Mouse (Mus musculus) CH12.LX (cell line): Measurements from ENCODE around the gene Tvp23a. TPM values are rescaled to one million over a fixed set of nuclear protein-coding genes. Genes with fewer than 3 reads are reported as not detected.

Experiments used
- DNase-seq: peaks from one replicate; pipeline ENCODE4 v3.0.0-alpha.2; 2013; ENCODE audit errors: extremely low read depth
- H3K27ac ChIP-seq: 2 replicates; pipeline ENCODE4 v1.5.1; 2012; ENCODE audit warnings: low read depth, mild to moderate bottlenecking, control low read depth, moderate library complexity; ENCODE audit not compliant: insufficient read depth
- H3K27me3 ChIP-seq: replicated peaks from 2 replicates; pipeline ENCODE3; 2012; ENCODE audit warnings: inconsistent platforms
- H3K36me3 ChIP-seq, 2 experiments: replicated peaks in 1 of 2; 2 replicates each; pipeline versions ENCODE3 to v1.6.1; 2012; ENCODE audit warnings: inconsistent platforms in 1 of 2, low read length in 1 of 2, mild to moderate bottlenecking in 1 of 2, mixed read lengths in 1 of 2, moderate library complexity in 1 of 2; ENCODE audit not compliant: control insufficient read depth in 1 of 2, insufficient read depth in 1 of 2
- H3K4me1 ChIP-seq, 2 experiments: 2 replicates each; pipeline ENCODE4 v1.6.1; 2012; ENCODE audit warnings: inconsistent platforms in 1 of 2, moderate library complexity in 1 of 2; ENCODE audit not compliant: insufficient read depth in 2 of 2, control insufficient read depth in 1 of 2
- H3K4me2 ChIP-seq: 2 replicates; pipeline ENCODE4 v1.6.1; 2012; ENCODE audit warnings: low read depth, mild to moderate bottlenecking, control low read depth; ENCODE audit not compliant: poor library complexity, insufficient read depth, severe bottlenecking
- H3K4me3 ChIP-seq, 3 experiments: fragments of 150-350 bp in 1 of 3; sonication (generic) in 1 of 3; replicated peaks in 1 of 3; 2 replicates each; pipeline versions ENCODE3 to v1.5.1; 2011 to 2012; ENCODE audit warnings: low read depth in 2 of 3, low read length in 2 of 3, mild to moderate bottlenecking in 2 of 3, moderate library complexity in 2 of 3, control low read depth in 1 of 3, improper control_type of control experiment in 1 of 3, inconsistent platforms in 1 of 3, mixed read lengths in 1 of 3; ENCODE audit not compliant: poor library complexity in 1 of 3
- H3K79me2 ChIP-seq: replicated peaks from 2 replicates; pipeline ENCODE4 v1.6.1; 2012; ENCODE audit warnings: mild to moderate bottlenecking, moderate library complexity; ENCODE audit not compliant: control insufficient read depth, poor library complexity, insufficient read depth, severe bottlenecking; ENCODE audit errors: extremely low read depth
- H3K9ac ChIP-seq: 2 replicates; pipeline ENCODE4 v1.6.1; 2012; ENCODE audit warnings: low read depth, mild to moderate bottlenecking, control low read depth, moderate library complexity; ENCODE audit not compliant: insufficient read depth
- H3K9me3 ChIP-seq: replicated peaks from 2 replicates; pipeline ENCODE3; 2012; ENCODE audit warnings: low read length, inconsistent platforms, mixed read lengths
- BHLHE40 ChIP-seq: IDR thresholded peaks from 2 replicates; pipeline ENCODE4 v1.6.1; 2011; ENCODE audit warnings: mild to moderate bottlenecking, low read depth, low read length, improper control_type of control experiment
- EP300 ChIP-seq: IDR thresholded peaks from 2 replicates; pipeline ENCODE4 v1.6.1; 2011; ENCODE audit warnings: low read length, improper control_type of control experiment
- ETS1 ChIP-seq: conservative IDR thresholded peaks from 2 replicates; pipeline ENCODE4 v1.6.1; 2012; ENCODE audit warnings: low read depth, mild to moderate bottlenecking, inconsistent platforms, low read length, improper control_type of control experiment, moderate library complexity
- IRF4 ChIP-seq: IDR thresholded peaks from 2 replicates; pipeline ENCODE4 v1.6.1; 2014; ENCODE audit warnings: low read depth, mild to moderate bottlenecking, inconsistent platforms, low read length, improper control_type of control experiment
- JUN ChIP-seq: IDR thresholded peaks from 2 replicates; pipeline ENCODE4 v1.6.1; 2011; ENCODE audit warnings: low read depth, mild to moderate bottlenecking, low read length, improper control_type of control experiment, moderate library complexity; ENCODE audit not compliant: insufficient read depth
- JUND ChIP-seq: conservative IDR thresholded peaks from 2 replicates; pipeline ENCODE4 v1.6.1; 2011; ENCODE audit warnings: low read depth, low read length, improper control_type of control experiment
- MAFK ChIP-seq: IDR thresholded peaks from 2 replicates; pipeline ENCODE4 v1.6.1; 2011; ENCODE audit warnings: low read length, improper control_type of control experiment; ENCODE audit not compliant: insufficient replicate concordance
- MEF2A ChIP-seq: IDR thresholded peaks from 2 replicates; pipeline ENCODE4 v1.6.1; 2014; ENCODE audit warnings: low read depth, mild to moderate bottlenecking, inconsistent platforms, low read length, improper control_type of control experiment, borderline replicate concordance
- MXI1 ChIP-seq: IDR thresholded peaks from 2 replicates; pipeline ENCODE4 v1.6.1; 2011; ENCODE audit warnings: mild to moderate bottlenecking, low read depth, low read length, improper control_type of control experiment
- NELFE ChIP-seq: IDR thresholded peaks from 2 replicates; pipeline ENCODE4 v1.6.1; 2011; ENCODE audit warnings: low read depth, low read length, improper control_type of control experiment
- RCOR1 ChIP-seq: conservative IDR thresholded peaks from 2 replicates; pipeline ENCODE4 v1.6.1; 2012; ENCODE audit warnings: low read depth, mild to moderate bottlenecking, inconsistent platforms, low read length, improper control_type of control experiment
- TBP ChIP-seq: conservative IDR thresholded peaks from 2 replicates; pipeline ENCODE4 v1.6.1; 2011; ENCODE audit warnings: low read depth, low read length, improper control_type of control experiment
- TCF12 ChIP-seq: IDR thresholded peaks from 2 replicates; pipeline ENCODE4 v1.6.1; 2014; ENCODE audit warnings: low read depth, mild to moderate bottlenecking, inconsistent platforms, low read length, improper control_type of control experiment
- USF1 ChIP-seq: IDR thresholded peaks from 2 replicates; pipeline ENCODE4 v1.6.1; 2014; ENCODE audit warnings: low read depth, mild to moderate bottlenecking, inconsistent platforms, low read length, improper control_type of control experiment
- ZC3H11A ChIP-seq: IDR thresholded peaks from 2 replicates; pipeline ENCODE4 v1.6.1; 2012; ENCODE audit warnings: low read depth, mild to moderate bottlenecking, inconsistent platforms, low read length, improper control_type of control experiment
- ZKSCAN1 ChIP-seq: IDR thresholded peaks from 2 replicates; pipeline ENCODE4 v1.6.1; 2012; ENCODE audit warnings: low read depth, inconsistent platforms, low read length, improper control_type of control experiment, borderline replicate concordance
- ZNF384 ChIP-seq: IDR thresholded peaks from 2 replicates; pipeline ENCODE4 v1.6.1; 2012; ENCODE audit warnings: low read depth, low read length, improper control_type of control experiment, inconsistent platforms
- dilution Hi-C: fragments of 300-500 bp; cut with MboI; formaldehyde crosslinking; loops from 2 replicates; pipeline ENCODE4 v1.14.3; 2020; ENCODE audit warnings: low sequenced_read_pairs; ENCODE audit not compliant: extremely low pct_unique_long_range_greater_than_20kb, extremely low pct_ligation_motif_present
- in situ Hi-C: fragments of 300-500 bp; cut with MboI; formaldehyde crosslinking; loops from 3 replicates; pipeline ENCODE4 v1.14.3; 2019; ENCODE audit warnings: low sequenced_read_pairs, low pct_ligation_motif_present, low pct_unique_long_range_greater_than_20kb, mixed read lengths
- polyA plus RNA-seq: library from polyadenylated mRNA; unstranded; fragments of >175 nt; gene quantifications from 2 replicates; pipeline ENCODE4 v1.2.1, GENCODE M21; 2012; ENCODE audit warnings: low read depth; ENCODE audit not compliant: insufficient read length
- total RNA-seq, 2 experiments: library from RNA; depleted of rRNA; stranded (reverse); fragments of 300-350 nt in 1 of 2; fragments of >200 nt in 1 of 2; gene quantifications; 2 replicates each; pipeline ENCODE4 v1.2.3; 2012 to 2014

The Tvp23a gene
- total and polyA plus RNA-seq, 3 experiments: 0.68 to 1.8 TPM; not detected in 1

GRCm38 (mm10) chr16:10495824-10496298 is 48.7 kb upstream of the Tvp23a start (continued):
- TF ChIP-seq TCF12 (peak; percentile 99), USF1 (peak; percentile 77), IRF4 (peak; percentile 90), ZC3H11A (no peak), RCOR1 (peak; percentile 89), ZNF384 (no peak), MXI1 (peak; percentile 79; the same call in 1 of the 2 replicates)

DNA sequence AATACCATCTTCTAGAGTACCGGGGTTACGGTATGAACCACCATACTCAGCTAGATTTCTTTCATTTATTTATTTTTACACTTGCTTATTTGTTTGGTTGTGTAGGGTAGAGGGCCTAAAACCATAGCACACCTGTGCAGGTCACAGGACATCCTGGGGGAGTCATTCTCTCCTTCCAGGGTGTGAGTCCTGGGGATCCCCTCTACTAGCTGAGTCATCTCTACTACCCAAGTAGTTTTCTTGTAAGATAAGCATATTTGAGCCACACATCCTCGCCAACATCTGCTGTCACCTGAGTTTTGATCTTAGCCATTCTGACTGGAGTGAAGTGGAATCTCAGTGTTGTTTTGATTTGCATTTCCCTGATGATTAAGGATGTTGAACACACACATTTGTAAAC is 45.4 kb upstream of the Tvp23a start:
- Histone ChIP-seq H3K4me3 (peak overlapping the region in 1 of 3 experiments; percentile 31), H3K4me1 (peaks cover 34 to 52% of the 10 kb centered on the region in 2 experiments), H3K27ac (peak overlapping the region; percentile 12; the same call in 1 of the 2 replicates), H3K79me2 (peaks cover 9% of the 10 kb centered on the region), H3K27me3 (no peaks in the 10 kb centered on the region), H3K9me3 (no peaks in the 10 kb centered on the region), H3K4me2 (peak overlapping the region; percentile 25; the same call in 1 of the 2 replicates), H3K9ac (no peak overlapping the region), H3K36me3 (peaks cover 3 to 49% of the 10 kb centered on the region in 2 experiments)
- dilution Hi-C loops: no loop called here
- TF ChIP-seq MAFK: peak; percentile 83
- peak; percentile 63; the same call in 1 of the 2 replicates for TF ChIP-seq MEF2A
- TF ChIP-seq EP300: peak; percentile 90
- TF ChIP-seq TCF12: peak; percentile 90
- TF ChIP-seq NELFE: no peak
- no peak for TF ChIP-seq ZNF384
- 0 out of 2 replicates have a peak, but pooled peaks have one; percentile 21 for TF ChIP-seq TBP
- no peak for TF ChIP-seq USF1
- TF ChIP-seq ETS1: peak; percentile 96
- no peak for TF ChIP-seq ZC3H11A
- peak; percentile 84 for TF ChIP-seq IRF4
- TF ChIP-seq BHLHE40: peak; percentile 88
- TF ChIP-seq ZKSCAN1: no peak
- peak; percentile 62 for TF ChIP-seq JUN
- peak; percentile 53; the same call in 1 of the 2 replicates for TF ChIP-seq JUND
- in situ Hi-C loops: no loop called here
- DNase-seq: peak; percentile 66
